Mouse (Mus musculus) kidney, adult 2 months (tissue): Measurements from ENCODE around the gene Hoxb5.

Experiments
- CTCF ChIP-seq: fragments of 200-500 bp; conservative IDR thresholded peaks from 2 replicates; pipeline ENCODE4 v1.5.1; 2011; ENCODE audit warnings: low read depth, mild to moderate bottlenecking, control low read depth, low read length, moderate library complexity, mixed read lengths; ENCODE audit not compliant: insufficient read depth, insufficient read length
- POLR2A ChIP-seq: fragments of 200-500 bp; IDR thresholded peaks from one replicate; pipeline ENCODE4 v1.6.1; 2011; ENCODE audit warnings: low read depth, low read length, control low read depth

- no peak for TF ChIP-seq POLR2A
- no peak for TF ChIP-seq CTCF
Measured at GRCm38 (mm10) chr11:96281396-96281795, 21.7 kb upstream of the Hoxb5 start.
